Mouse (Mus musculus) cerebellum, adult 11-12 months (tissue): ENCODE data around the gene Pdia3.
"Not testable (repeated sequence)": the region's sequence is repeated elsewhere in the genome, so short reads cannot be mapped to it uniquely, and the experiment has no call there.

Experiments
- DNase-seq: peaks from one replicate; pipeline ENCODE4 v3.0.0; 2022

Pdia3 gene

DNA sequence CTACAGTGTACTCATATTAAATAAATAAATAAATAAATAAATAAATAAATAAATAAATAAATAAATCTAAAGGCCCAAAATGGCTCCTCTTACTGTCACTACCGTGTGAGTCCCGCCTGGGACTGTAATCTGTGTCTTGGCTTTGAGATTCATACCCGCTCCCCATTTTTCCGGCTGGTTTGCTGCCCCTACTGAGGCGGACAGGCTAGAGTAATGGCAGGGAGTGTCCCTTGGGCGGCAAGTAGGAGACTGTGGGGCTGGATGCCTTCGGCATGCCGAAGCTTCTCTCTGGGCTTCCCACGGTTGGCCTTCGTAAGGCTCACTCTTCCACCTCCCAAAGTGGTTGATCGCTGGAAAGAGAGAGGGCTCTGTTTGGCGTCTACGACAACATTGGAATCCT is 67.3 kb downstream of the Pdia3 start:
- DNase-seq = not testable (repeated sequence)

- DNase-seq = no peak
Observed at GRCm38 (mm10) chr2:121483576-121483975, 70.0 kb downstream of the Pdia3 start.

DNA sequence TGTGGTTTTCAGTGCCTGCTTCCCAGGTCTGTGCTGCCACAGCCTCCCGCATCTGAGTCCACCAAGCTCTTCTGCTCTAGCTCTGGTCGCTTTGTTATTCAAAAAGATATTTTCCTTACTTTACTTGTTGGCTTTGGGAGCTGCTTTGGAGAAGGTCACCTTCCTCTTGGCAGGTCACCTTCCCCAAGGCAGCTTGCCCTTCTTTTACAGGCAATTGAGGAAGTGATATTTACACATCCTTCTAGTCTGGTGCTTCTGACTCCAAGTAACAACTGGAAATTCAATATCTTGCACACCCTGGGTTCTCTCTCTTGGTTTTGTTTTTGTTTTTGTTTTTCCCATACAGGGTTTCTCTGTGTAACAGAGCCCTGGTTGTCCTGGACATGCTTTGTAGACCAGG is 70.8 kb downstream of the Pdia3 start:
- DNase-seq = not testable (repeated sequence)
